Mouse (Mus musculus): ENCODE measurements around the gene Calcoco2. TPM values are rescaled to one million over a fixed set of nuclear protein-coding genes. Genes with fewer than 3 reads are reported as not detected.
A peak's percentile ranks its signal among the peaks of the same experiment; 100 is the strongest.
"Not testable (repeated sequence)": the region's sequence is repeated elsewhere in the genome, so short reads cannot be mapped to it uniquely, and the experiment has no call there.

Gene Calcoco2
- polyA plus RNA-seq, 1 experiment from 2014 or later, result not detected

DNA sequence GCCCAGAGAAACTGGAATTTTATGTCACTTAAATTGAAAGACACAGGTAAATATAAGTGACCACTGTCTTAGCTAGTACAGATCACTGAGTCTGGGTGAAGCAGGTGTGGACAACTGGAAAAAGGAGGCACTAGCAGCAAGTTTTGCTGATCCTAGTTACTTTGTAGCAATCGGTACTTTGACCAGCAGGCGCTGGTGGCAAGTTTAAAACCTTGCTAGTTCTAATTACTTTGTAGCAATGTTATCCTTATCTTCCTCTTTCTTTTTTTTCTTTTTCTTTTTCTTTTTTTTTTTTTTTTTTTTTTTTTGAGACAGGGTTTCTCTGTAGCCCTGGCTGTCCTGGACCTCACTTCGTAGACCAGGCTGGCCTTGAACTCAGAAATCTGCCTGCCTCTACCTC is 4.4 kb upstream of the Calcoco2 start:
- peaks cover 10% of the 10 kb centered on the region for H3K27me3 ChIP-seq
- H3K4me2 ChIP-seq, result no peak overlapping the region
- 83% methylated on average over 3 of the region's 3 CpGs for WGBS
- no peak overlapping the region for H3K27ac ChIP-seq
- no peak for ATAC-seq
- no peaks in the 10 kb centered on the region for H3K36me3 ChIP-seq (ENCODE audit: poor library complexity, severe bottlenecking)
- H3K9me3 ChIP-seq (replicated peaks), result no peaks in the 10 kb centered on the region
- no peak overlapping the region for H3K4me3 ChIP-seq
- no peak overlapping the region for H3K9ac ChIP-seq
- no peaks in the 10 kb centered on the region for H3K4me1 ChIP-seq

- Histone ChIP-seq H3K36me3 (ENCODE audit: poor library complexity, severe bottlenecking) (no peaks in the 10 kb centered on the region), H3K4me2 (no peak overlapping the region), H3K4me1 (no peaks in the 10 kb centered on the region), H3K9ac (no peak overlapping the region), H3K27me3 (peaks cover 5% of the 10 kb centered on the region; the same call in 1 of the 2 replicates), H3K27ac (no peak overlapping the region), H3K9me3 (replicated peaks) (no peaks in the 10 kb centered on the region), H3K4me3 (no peak overlapping the region)
- no peak for ATAC-seq
- WGBS, result 88% methylated on average over 6 of the region's 6 CpGs
Measured at GRCm38 (mm10) chr11:96115416-96115815, 3.7 kb upstream of the Calcoco2 start.

DNA sequence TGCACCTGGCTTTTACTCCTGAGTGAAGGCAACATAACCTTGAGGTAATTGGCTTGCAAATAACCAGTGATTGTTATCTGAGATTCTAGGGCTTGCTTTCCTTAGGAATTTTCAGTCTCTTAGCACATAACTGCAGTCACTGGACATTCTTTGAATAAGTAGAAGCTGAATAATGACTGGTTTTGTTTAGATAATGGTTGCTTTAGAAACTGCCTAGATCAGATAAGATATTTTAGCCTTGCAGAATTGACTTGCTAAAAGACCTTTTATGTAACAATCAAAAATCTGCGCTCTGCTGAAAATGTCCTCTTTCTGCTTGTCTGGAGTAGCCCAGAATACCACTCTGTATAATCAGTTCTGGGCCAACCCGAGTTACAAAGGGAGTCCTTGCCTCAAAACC is 2.3 kb upstream of the Calcoco2 start:
- no peak for ATAC-seq
- Histone ChIP-seq H3K4me1 (no peaks in the 10 kb centered on the region), H3K27me3 (peaks cover 2% of the 10 kb centered on the region; the same call in 1 of the 2 replicates), H3K9me3 (replicated peaks) (no peaks in the 10 kb centered on the region), H3K27ac (no peak overlapping the region), H3K36me3 (ENCODE audit: poor library complexity, severe bottlenecking) (no peaks in the 10 kb centered on the region), H3K9ac (no peak overlapping the region), H3K4me2 (no peak overlapping the region), H3K4me3 (no peak overlapping the region)
- WGBS, result 64% methylated on average over 2 of the region's 2 CpGs

- not testable (repeated sequence) for ATAC-seq; H3K4me1 ChIP-seq; H3K4me2 ChIP-seq; H3K27ac ChIP-seq; H3K36me3 ChIP-seq (ENCODE audit: poor library complexity, severe bottlenecking); H3K27me3 ChIP-seq; H3K4me3 ChIP-seq; H3K9me3 ChIP-seq (replicated peaks); H3K9ac ChIP-seq
- WGBS, result 62% methylated on average over 2 of the region's 2 CpGs
Measured at GRCm38 (mm10) chr11:96110950-96111349, 814 bp downstream of the Calcoco2 start.

- Histone ChIP-seq H3K9me3 (replicated peaks) (no peaks in the 10 kb centered on the region), H3K36me3 (ENCODE audit: poor library complexity, severe bottlenecking) (no peaks in the 10 kb centered on the region), H3K4me2 (no peak overlapping the region), H3K27ac (no peak overlapping the region), H3K4me3 (no peak overlapping the region), H3K9ac (no peak overlapping the region), H3K4me1 (no peaks in the 10 kb centered on the region), H3K27me3 (0 out of 2 replicates have a peak, but pooled peaks cover 3% of the 10 kb centered on the region)
- no peak for ATAC-seq
- 87% methylated on average over 1 of the region's 1 CpGs for WGBS
Measured at GRCm38 (mm10) chr11:96108376-96108775, 3.4 kb downstream of the Calcoco2 start.

- 14% methylated on average over 3 of the region's 3 CpGs for WGBS
- H3K36me3 ChIP-seq (ENCODE audit: poor library complexity, severe bottlenecking), result no peaks in the 10 kb centered on the region
- ATAC-seq, result no peak
- H3K27ac ChIP-seq, result no peak overlapping the region
- 0 out of 2 replicates have a peak, but pooled peaks cover 22% of the 10 kb centered on the region for H3K27me3 ChIP-seq
- H3K4me3 ChIP-seq, result no peak overlapping the region
- H3K9ac ChIP-seq, result no peak overlapping the region
- H3K4me2 ChIP-seq, result no peak overlapping the region
- no peaks in the 10 kb centered on the region for H3K9me3 ChIP-seq (replicated peaks)
- no peaks in the 10 kb centered on the region for H3K4me1 ChIP-seq
Measured at GRCm38 (mm10) chr11:96093361-96093760, 18.4 kb downstream of the Calcoco2 start.

GRCm38 (mm10) chr11:96092674-96093291 is 19.0 kb downstream of the Calcoco2 start:
- Histone ChIP-seq H3K4me1 (no peaks in the 10 kb centered on the region), H3K27me3 (0 out of 2 replicates have a peak, but pooled peaks cover 22% of the 10 kb centered on the region), H3K9ac (no peak overlapping the region), H3K36me3 (ENCODE audit: poor library complexity, severe bottlenecking) (no peaks in the 10 kb centered on the region), H3K27ac (no peak overlapping the region), H3K9me3 (replicated peaks) (0 out of 2 replicates have a peak, but pooled peaks cover 2% of the 10 kb centered on the region), H3K4me3 (no peak overlapping the region), H3K4me2 (no peak overlapping the region)
- ATAC-seq, result no peak
- WGBS, result 45% methylated on average over 7 of the region's 7 CpGs

- 70% methylated on average over 2 of the region's 2 CpGs for WGBS
- Histone ChIP-seq H3K27ac (no peak overlapping the region), H3K4me3 (no peak overlapping the region), H3K4me2 (no peak overlapping the region), H3K9me3 (replicated peaks) (0 out of 2 replicates have a peak, but pooled peaks cover 4% of the 10 kb centered on the region), H3K36me3 (ENCODE audit: poor library complexity, severe bottlenecking) (no peaks in the 10 kb centered on the region), H3K27me3 (0 out of 2 replicates have a peak, but pooled peaks cover 13% of the 10 kb centered on the region), H3K9ac (no peak overlapping the region), H3K4me1 (no peaks in the 10 kb centered on the region)
- no peak for ATAC-seq
Measured at GRCm38 (mm10) chr11:96091073-96091472, 20.7 kb downstream of the Calcoco2 start.

- no peak overlapping the region for H3K9ac ChIP-seq
- H3K4me1 ChIP-seq, result no peaks in the 10 kb centered on the region
- H3K27me3 ChIP-seq, result 0 out of 2 replicates have a peak, but pooled peaks cover 5% of the 10 kb centered on the region
- H3K4me2 ChIP-seq, result no peak overlapping the region
- no peak overlapping the region for H3K27ac ChIP-seq
- 89% methylated on average over 6 of the region's 6 CpGs for WGBS
- no peaks in the 10 kb centered on the region for H3K36me3 ChIP-seq (ENCODE audit: poor library complexity, severe bottlenecking)
- ATAC-seq, result no peak
- no peak overlapping the region for H3K4me3 ChIP-seq
- H3K9me3 ChIP-seq (replicated peaks), result 0 out of 2 replicates have a peak, but pooled peaks cover 4% of the 10 kb centered on the region
Measured at GRCm38 (mm10) chr11:96087981-96088380, 23.8 kb downstream of the Calcoco2 start.

GRCm38 (mm10) chr11:96082682-96083081 is 29.1 kb downstream of the Calcoco2 start:
- Histone ChIP-seq H3K9ac (no peak overlapping the region), H3K27me3 (peaks cover 4% of the 10 kb centered on the region; the same call in 1 of the 2 replicates), H3K4me3 (no peak overlapping the region), H3K27ac (no peak overlapping the region), H3K36me3 (ENCODE audit: poor library complexity, severe bottlenecking) (no peaks in the 10 kb centered on the region), H3K4me2 (no peak overlapping the region), H3K4me1 (no peaks in the 10 kb centered on the region), H3K9me3 (replicated peaks) (0 out of 2 replicates have a peak, but pooled peaks cover 1% of the 10 kb centered on the region)
- ATAC-seq, result no peak
- WGBS, result 83% methylated on average over 3 of the region's 3 CpGs

GRCm38 (mm10) chr11:96080736-96081135 is 31.0 kb downstream of the Calcoco2 start:
- Histone ChIP-seq H3K36me3 (ENCODE audit: poor library complexity, severe bottlenecking) (no peaks in the 10 kb centered on the region), H3K4me1 (peaks cover 4% of the 10 kb centered on the region; the same call in 1 of the 2 replicates), H3K27me3 (peaks cover 4% of the 10 kb centered on the region; the same call in 1 of the 2 replicates), H3K27ac (no peak overlapping the region), H3K9me3 (replicated peaks) (no peaks in the 10 kb centered on the region), H3K4me3 (no peak overlapping the region), H3K4me2 (no peak overlapping the region), H3K9ac (no peak overlapping the region)
- WGBS, result 86% methylated on average over 5 of the region's 5 CpGs
- no peak for ATAC-seq

GRCm38 (mm10) chr11:96076221-96077105 is 35.3 kb downstream of the Calcoco2 start:
- Histone ChIP-seq H3K4me3 (peak overlapping the region; percentile 35), H3K9ac (peak overlapping the region; percentile 43), H3K27ac (peak overlapping the region; percentile 78), H3K9me3 (replicated peaks) (no peaks in the 10 kb centered on the region), H3K36me3 (ENCODE audit: poor library complexity, severe bottlenecking) (peaks cover 15% of the 10 kb centered on the region), H3K27me3 (peaks cover 4% of the 10 kb centered on the region; the same call in 1 of the 2 replicates), H3K4me2 (peak overlapping the region; percentile 58), H3K4me1 (peaks cover 21% of the 10 kb centered on the region)
- ATAC-seq, result no peak
- WGBS, result 71% methylated on average over 13 of the region's 13 CpGs

All from forebrain, embryonic 13.5 days (tissue).